Mouse (Mus musculus) lung, adult 2 months (tissue): Measurements from ENCODE around the gene Haus3.

Experiments used
- CTCF ChIP-seq: fragments of 200-500 bp; IDR thresholded peaks from 2 replicates; pipeline ENCODE4 v1.5.1; 2011; ENCODE audit warnings: mild to moderate bottlenecking, low read length, control low read depth; ENCODE audit not compliant: insufficient read depth
- POLR2A ChIP-seq: fragments of 200-500 bp; IDR thresholded peaks from 2 replicates; pipeline ENCODE4 v1.6.1; 2011; ENCODE audit warnings: low read depth, mild to moderate bottlenecking, control low read depth, low read length, borderline replicate concordance; ENCODE audit errors: extremely low read depth

DNA sequence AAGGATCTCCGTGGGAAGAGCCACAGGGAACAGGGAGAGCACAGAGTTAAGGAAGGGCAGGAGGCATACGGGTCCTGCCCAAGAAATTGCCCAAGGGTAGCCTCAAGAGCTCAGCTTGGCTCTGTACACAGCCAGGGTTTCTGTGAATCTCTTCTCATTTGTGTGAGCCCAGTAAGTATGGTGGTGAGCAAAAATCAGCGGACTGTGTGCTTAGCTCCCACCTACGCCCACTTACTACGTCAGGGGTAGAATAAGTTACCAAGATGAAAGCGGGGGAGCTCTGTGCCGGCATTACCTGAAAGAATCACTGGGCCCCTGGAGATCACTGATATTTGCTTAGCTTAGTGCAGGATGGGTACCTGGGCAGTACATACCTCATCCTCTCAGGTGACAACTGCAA is 46.7 kb upstream of the Haus3 start:
- TF ChIP-seq CTCF (no peak), POLR2A (no peak)
